Mouse (Mus musculus): ENCODE measurements at regions not wholly inside any gene's neighbourhood (a gene's known extent, or its start where the extent isn't known, plus 50 kb on each side); places are given as distances from the start of the nearest gene placed in this dataset.
A peak's percentile ranks its signal among the peaks of the same experiment; 100 is the strongest.

DNA sequence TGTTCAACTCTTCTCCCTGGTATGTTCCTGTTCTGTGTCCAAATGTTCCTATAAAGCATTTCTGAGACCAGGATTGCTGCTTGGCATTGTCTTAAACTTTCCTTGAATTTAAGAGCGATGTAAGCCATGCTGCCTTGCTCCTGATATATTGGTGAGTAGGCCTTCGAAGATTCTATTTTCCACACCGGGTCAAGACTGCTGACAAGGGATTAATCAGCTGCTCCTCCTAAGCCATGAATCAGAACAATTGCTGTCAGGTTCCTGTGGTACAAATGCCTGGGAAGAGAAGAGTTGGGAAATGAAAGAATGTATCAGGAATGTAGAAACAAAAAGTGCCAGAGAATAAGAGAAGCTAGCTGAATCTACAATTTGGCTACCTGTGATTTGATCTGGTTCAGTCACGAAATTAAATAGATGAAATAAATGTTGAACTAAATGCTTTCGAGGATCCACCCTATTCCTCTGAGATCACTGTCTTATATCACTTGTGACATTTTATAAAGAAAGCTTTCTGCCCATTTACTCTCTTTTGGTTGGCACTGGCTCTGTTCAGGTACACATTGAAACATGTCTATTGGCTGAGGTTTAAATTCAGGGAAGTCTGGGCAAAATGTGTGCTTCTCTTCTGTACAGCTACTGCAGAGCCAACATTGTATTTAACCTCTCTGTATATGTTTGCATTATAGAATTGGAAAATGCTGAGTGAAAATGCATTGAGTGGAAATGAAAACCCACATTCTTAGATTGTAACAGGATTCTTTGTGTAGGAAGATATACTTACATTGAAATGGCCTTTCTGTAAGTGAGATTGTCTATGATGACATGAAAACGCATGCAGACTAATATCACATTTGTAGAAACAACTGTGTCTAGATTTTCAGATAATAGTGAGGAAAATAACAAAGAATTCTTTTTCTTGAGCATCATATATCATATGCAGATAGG lies 617.5 kb upstream of the Cypt12 start:
- H3K4me3 ChIP-seq (ENCODE audit: low read depth, low read length) = no peak overlapping the region
- H3K27ac ChIP-seq (ENCODE audit: low read depth, low read length) = no peak overlapping the region
- peaks cover 21% of the 10 kb centered on the region for H3K4me1 ChIP-seq (ENCODE audit: control insufficient read depth, insufficient read depth, low read length)
- WGBS = 47% methylated on average over 6 of the region's 6 CpGs
- no peaks in the 10 kb centered on the region for H3K27me3 ChIP-seq (ENCODE audit: control insufficient read depth, insufficient read depth, low read length)
- H3K36me3 ChIP-seq (ENCODE audit: control insufficient read depth, insufficient read depth, low read length) = no peaks in the 10 kb centered on the region
- DNase-seq (ENCODE audit: low spot score, missing footprints) (peak; percentile 86), ATAC-seq (ENCODE audit: low FRiP score) (no peak)
- H3K4me2 ChIP-seq = no peak overlapping the region
- H3K9ac ChIP-seq (ENCODE audit: low read length) = no peak overlapping the region
- no peaks in the 10 kb centered on the region for H3K9me3 ChIP-seq (ENCODE audit: control insufficient read depth, low read length)

DNA sequence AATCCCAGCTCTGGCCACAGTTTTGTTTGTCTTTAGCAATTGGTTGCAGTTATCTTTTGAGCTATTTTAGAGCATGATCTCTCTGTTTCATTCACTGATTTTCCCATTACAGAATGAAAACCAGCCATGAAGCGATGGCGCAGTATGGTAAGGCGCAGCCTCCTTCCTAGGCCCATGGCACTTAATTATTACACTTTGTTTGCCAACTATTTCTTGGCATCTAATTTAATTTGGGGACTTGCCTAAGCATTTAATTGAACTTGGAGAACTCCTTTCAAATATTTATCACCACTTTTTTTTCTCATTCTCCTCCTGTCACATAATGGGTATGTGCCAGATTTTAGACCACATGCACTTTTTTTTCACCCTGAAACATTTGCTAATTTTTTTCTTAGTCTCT lies 588.0 kb upstream of the Cypt12 start:
- H3K9me3 ChIP-seq (ENCODE audit: control insufficient read depth, low read length) = no peaks in the 10 kb centered on the region
- H3K4me3 ChIP-seq (ENCODE audit: low read depth, low read length) = no peak overlapping the region
- ATAC-seq (ENCODE audit: low FRiP score) = no peak
- no peaks in the 10 kb centered on the region for H3K36me3 ChIP-seq (ENCODE audit: control insufficient read depth, insufficient read depth, low read length)
- DNase-seq (ENCODE audit: low spot score, missing footprints) = no peak
- no peak overlapping the region for H3K27ac ChIP-seq (ENCODE audit: low read depth, low read length)
- no peaks in the 10 kb centered on the region for H3K27me3 ChIP-seq (ENCODE audit: control insufficient read depth, insufficient read depth, low read length)
- H3K9ac ChIP-seq (ENCODE audit: low read length) = no peak overlapping the region
- 98% methylated on average over 3 of the region's 3 CpGs for WGBS
- no peak overlapping the region for H3K4me2 ChIP-seq
- no peaks in the 10 kb centered on the region for H3K4me1 ChIP-seq (ENCODE audit: control insufficient read depth, insufficient read depth, low read length)
